Mouse (Mus musculus) ES-CJ7 (cell line): ENCODE data around the gene Gm49359.
"Not testable (repeated sequence)": the region's sequence is repeated elsewhere in the genome, so short reads cannot be mapped to it uniquely, and the experiment has no call there.

Experiments used
- DNase-seq: peaks from one replicate; pipeline ENCODE4 v3.0.0; 2011; ENCODE audit warnings: low read depth, low spot score

Gm49359 gene

DNA sequence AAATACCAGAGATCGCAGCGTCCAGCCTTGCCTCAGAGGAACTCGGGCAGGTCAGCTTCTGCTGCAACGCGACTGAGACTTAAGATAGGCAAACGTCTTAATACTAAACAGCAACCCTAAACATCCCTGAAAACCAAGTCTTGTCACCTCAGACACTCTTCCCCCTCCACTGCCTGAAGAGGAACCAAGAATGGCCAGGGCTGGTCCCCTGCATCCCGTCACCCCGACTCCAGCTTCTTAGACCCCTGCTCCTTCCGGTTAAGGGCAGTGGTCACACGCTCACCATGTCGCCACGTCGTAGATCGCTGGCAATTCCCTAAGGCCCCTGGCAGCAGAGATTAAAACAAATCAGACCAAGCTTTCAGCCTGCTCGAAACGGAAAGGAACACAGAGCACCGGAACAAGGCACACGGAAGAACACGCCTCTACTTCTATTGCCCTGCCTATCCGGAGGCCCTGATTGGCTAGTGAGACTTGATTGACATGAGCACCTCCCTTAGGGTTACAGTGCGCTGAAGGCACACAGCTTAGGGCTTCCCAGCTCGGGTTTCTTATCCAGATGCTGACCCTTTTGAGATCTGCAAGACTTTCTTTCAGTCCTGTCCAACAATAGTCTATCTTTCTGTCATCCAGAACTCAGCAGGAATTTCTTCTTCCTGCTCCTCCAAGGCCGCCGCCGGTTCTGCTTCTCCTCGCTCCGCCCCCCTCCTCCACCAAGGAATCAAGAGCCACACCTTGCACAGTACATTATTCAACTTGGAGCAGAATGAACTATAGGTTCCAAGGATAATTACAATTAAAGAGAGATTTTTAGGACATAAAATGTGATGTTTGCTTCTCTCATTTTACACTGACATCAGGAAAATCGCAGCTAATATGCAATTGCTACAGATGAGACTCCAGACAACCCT, at the start of gene Gm49359:
Gm49359 (minus strand) TSS at position 409 of the 911 bp plus-strand sequence.
- peak; percentile 94 for DNase-seq

DNA sequence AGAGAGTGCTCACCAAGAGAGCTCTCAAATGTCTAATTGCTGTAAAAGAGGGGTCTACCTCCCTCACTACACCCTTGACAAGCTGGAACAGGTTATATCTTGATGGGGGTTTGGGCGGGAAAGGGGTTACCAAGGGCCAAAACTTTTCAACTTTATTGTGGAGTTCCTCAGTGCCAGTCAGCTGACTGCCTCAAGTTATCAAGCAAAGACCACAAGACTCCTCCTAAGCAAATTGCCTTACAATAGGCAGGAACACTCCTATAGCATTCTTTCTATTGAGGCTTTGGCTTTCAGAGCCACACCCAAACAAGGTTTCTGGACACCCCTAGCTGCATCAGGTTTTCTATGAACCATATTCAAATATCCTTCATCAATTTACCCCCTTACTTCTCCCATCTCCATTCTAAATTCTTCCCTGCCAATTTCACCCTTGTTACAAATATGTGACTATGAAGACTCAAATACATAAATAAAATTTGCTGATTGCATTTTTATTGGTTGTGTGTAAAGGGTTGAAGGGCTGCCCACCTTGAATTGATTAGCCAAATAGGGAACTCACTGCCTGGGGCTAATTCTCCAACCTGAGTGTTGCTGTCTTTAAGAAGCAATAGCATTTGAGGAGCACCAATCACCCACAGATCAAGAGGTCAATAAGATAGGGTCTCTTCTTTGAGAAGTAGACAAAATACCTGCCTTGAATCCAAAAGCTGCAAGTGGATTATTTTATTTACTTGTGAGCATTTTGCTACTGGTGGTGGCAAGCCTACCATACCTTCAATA, 44.2 kb upstream of the Gm49359 start:
- peak; percentile 94 for DNase-seq

DNA sequence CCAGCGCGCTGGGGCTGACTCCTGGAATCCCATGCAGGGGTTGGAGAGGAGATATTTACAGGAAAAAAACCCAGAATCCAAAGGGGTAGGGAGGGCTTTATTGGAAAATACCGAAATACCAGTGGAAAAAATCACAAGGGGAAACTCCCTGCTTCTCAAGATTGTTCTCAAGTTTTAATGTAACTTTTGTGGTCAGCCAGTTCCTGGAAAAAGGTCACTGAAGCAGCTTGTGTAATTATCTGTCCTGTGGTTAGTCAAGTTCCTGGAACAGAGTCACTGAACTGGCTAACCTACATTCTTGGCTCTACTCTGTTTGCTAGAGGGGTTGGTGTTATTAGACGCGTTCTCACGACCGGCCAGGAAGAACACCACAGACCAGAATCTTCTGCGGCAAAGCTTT, 6.0 kb upstream of the Gm49359 start:
- DNase-seq, result not testable (repeated sequence)

DNA sequence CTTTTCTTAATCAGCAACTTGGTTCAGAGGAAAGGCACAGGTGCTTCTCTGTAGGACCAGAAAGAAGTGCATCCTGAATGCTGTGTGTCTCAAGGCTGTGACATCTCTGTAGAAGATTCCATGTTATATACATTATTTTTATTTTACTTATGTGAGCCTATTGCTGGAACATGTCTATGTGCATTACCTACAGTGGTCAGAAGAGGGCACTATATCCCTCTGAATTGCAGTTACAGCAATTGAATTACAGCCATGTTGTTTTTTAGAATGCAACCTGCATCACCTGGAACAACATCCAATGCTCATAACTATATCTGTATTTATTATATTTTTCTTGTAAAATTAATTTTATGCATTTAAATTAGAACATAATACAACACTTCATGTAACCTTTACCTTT, 3.3 kb upstream of the Gm49359 start:
- peak; percentile 87 for DNase-seq
